ENCODE assay signal across 11 mouse cellular contexts in the genomic region with DNA sequence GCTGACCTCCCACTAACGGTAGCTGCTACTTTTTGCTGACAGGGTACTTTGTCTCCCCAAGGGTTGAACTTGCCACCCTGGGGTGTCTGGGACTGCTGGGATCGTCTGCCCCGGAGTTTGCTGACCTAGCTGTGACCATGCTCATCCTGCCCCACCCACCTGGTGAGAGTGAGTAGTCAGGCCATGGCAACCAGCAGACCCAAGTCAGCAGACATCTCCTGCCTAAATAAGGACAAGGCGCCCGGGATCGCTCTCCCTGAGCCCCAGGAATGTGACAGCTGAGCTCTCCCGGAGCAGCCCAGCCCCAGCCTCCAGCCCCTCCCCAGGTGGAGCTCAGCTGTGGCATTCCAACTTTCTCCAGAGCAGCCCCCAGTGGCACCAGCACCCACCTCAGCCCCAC. TPM values are rescaled to one million over a fixed set of nuclear protein-coding genes. Genes with fewer than 3 reads are reported as not detected.
DNase-seq lines count a peak whose midpoint lies in the region; ATAC-seq and TF ChIP-seq lines count a peak whose summit lies in the region.
"Had no signal": no experiment of that assay in that cellular context is flagged by ENCODE, and none has a peak within 500 bp of the region (broad histone marks: within the 10 kb centered on the region; RNA-seq: fewer than 3 reads in every experiment).

No protein-coding gene starts in this region.

- no peak for TF ChIP-seq CTCF in intestine, postnatal 0 days (IDR thresholded peaks at IDR 0.05; ENCODE audit: low read depth)

- H3K9ac ChIP-seq in intestine, embryonic 14.5 days (ENCODE audit: low read length): no peak overlapping the region; the same call in 1 of the 2 replicates
- H3K9ac ChIP-seq in intestine, postnatal 0 days (ENCODE audit: low read depth, low read length): no peak overlapping the region
- H3K9ac ChIP-seq in limb, embryonic 15.5 days: no peak overlapping the region
- no peak overlapping the region for H3K9ac ChIP-seq in hindbrain, embryonic 14.5 days

- no peaks in the 10 kb centered on the region for H3K36me3 ChIP-seq in intestine, embryonic 14.5 days (ENCODE audit: control insufficient read depth, insufficient read depth, low read length)
- no peaks in the 10 kb centered on the region for H3K36me3 ChIP-seq in intestine, postnatal 0 days (ENCODE audit: control insufficient read depth, insufficient read depth)
- H3K36me3 ChIP-seq in limb, embryonic 15.5 days: no peaks in the 10 kb centered on the region
- H3K36me3 ChIP-seq in hindbrain, embryonic 14.5 days (replicated peaks; ENCODE audit: control insufficient read depth, insufficient read depth): no peaks in the 10 kb centered on the region

- H3K4me2 ChIP-seq in intestine, embryonic 14.5 days (ENCODE audit: low read length): no peak overlapping the region
- no peak overlapping the region for H3K4me2 ChIP-seq in intestine, postnatal 0 days (replicated peaks; ENCODE audit: low read depth)
- no peak overlapping the region for H3K4me2 ChIP-seq in limb, embryonic 15.5 days
- H3K4me2 ChIP-seq in hindbrain, embryonic 14.5 days (replicated peaks): no peak overlapping the region

- 5% methylated on average over 7 of the region's 7 CpGs for WGBS in intestine, embryonic 14.5 days
- WGBS in intestine, postnatal 0 days: 11% methylated on average over 7 of the region's 7 CpGs
- 9% methylated on average over 7 of the region's 7 CpGs for WGBS in limb, embryonic 15.5 days
- 24% methylated on average over 7 of the region's 7 CpGs for WGBS in hindbrain, embryonic 14.5 days

- H3K27ac ChIP-seq in intestine, embryonic 14.5 days (ENCODE audit: low read depth): peak overlapping the region; percentile 77
- H3K27ac ChIP-seq in intestine, postnatal 0 days (ENCODE audit: low read depth, low read length): no peak overlapping the region
- H3K27ac ChIP-seq in limb, embryonic 15.5 days: no peak overlapping the region
- no peak overlapping the region for H3K27ac ChIP-seq in hindbrain, embryonic 14.5 days

- peak; percentile 74 for ATAC-seq in intestine, embryonic 14.5 days (replicated peaks; ENCODE audit: low FRiP score, low TSS enrichment, low read depth)
- ATAC-seq in intestine, postnatal 0 days: no peak
- ATAC-seq in limb, embryonic 15.5 days (ENCODE audit: insufficient number of reproducible peaks, low FRiP score, low TSS enrichment, low read depth): peak; percentile 70
- no peak for ATAC-seq in hindbrain, embryonic 14.5 days (ENCODE audit: low FRiP score)

- DNase-seq in intestine, embryonic 14.5 days (ENCODE audit: low spot score): peak; percentile 62
- DNase-seq in NIH3T3 (ENCODE audit: low read depth): peak; percentile 35
- peak; percentile 54 to 63 for DNase-seq in heart, adult 18-20 months
- DNase-seq in layer of hippocampus, adult 9-11 months: no peak
- no peak for DNase-seq in layer of hippocampus, postnatal 10 days (ENCODE audit: low spot score in 2 of 2)
- DNase-seq in hindbrain, embryonic 14.5 days (ENCODE audit: low spot score): no peak
- DNase-seq: adrenal gland, adult 8-10 months; midbrain, embryonic 14.5 days; right cerebral cortex, postnatal 14 days had no signal

- H3K9me3 ChIP-seq in intestine, embryonic 14.5 days (ENCODE audit: control insufficient read depth, low read length): no peaks in the 10 kb centered on the region
- no peaks in the 10 kb centered on the region for H3K9me3 ChIP-seq in intestine, postnatal 0 days (ENCODE audit: control insufficient read depth)
- no peaks in the 10 kb centered on the region for H3K9me3 ChIP-seq in limb, embryonic 15.5 days
- H3K9me3 ChIP-seq in hindbrain, embryonic 14.5 days (ENCODE audit: control insufficient read depth, low read length): no peaks in the 10 kb centered on the region

- H3K4me1 ChIP-seq in intestine, embryonic 14.5 days (replicated peaks; ENCODE audit: control insufficient read depth, insufficient read depth, low read length): peaks cover 17% of the 10 kb centered on the region; the same call in 1 of the 2 replicates
- H3K4me1 ChIP-seq in intestine, postnatal 0 days (replicated peaks; ENCODE audit: control insufficient read depth, insufficient read depth, low read length): no peaks in the 10 kb centered on the region
- peaks cover 27% of the 10 kb centered on the region for H3K4me1 ChIP-seq in limb, embryonic 15.5 days
- H3K4me1 ChIP-seq in hindbrain, embryonic 14.5 days (replicated peaks; ENCODE audit: control insufficient read depth, insufficient read depth, low read length): no peaks in the 10 kb centered on the region

- H3K27me3 ChIP-seq in intestine, embryonic 14.5 days (replicated peaks; ENCODE audit: control insufficient read depth, insufficient read depth, low read length): no peaks in the 10 kb centered on the region
- H3K27me3 ChIP-seq in intestine, postnatal 0 days (replicated peaks; ENCODE audit: control insufficient read depth, insufficient read depth, low read length): no peaks in the 10 kb centered on the region
- no peaks in the 10 kb centered on the region for H3K27me3 ChIP-seq in limb, embryonic 15.5 days
- H3K27me3 ChIP-seq in hindbrain, embryonic 14.5 days (ENCODE audit: control insufficient read depth, insufficient read depth, low read length): no peaks in the 10 kb centered on the region

- H3K4me3 ChIP-seq in intestine, embryonic 14.5 days (ENCODE audit: low read depth, low read length): no peak overlapping the region
- H3K4me3 ChIP-seq in intestine, postnatal 0 days (ENCODE audit: low read depth, low read length): no peak overlapping the region
- no peak overlapping the region for H3K4me3 ChIP-seq in limb, embryonic 15.5 days
- no peak overlapping the region for H3K4me3 ChIP-seq in hindbrain, embryonic 14.5 days (replicated peaks; ENCODE audit: low read length)

RNA-seq across cellular contexts. Expression of gene Jph2, which starts 44.1 kb away (rescaled TPM):
- polyA plus RNA-seq in intestine, embryonic 14.5 days (2014; fragmentation: Nextera tagmentation; extraction: Ambion mirVana): 5.6 and 5.9 TPM in 2 replicates
- polyA plus RNA-seq in intestine, postnatal 0 days (2015; fragmentation: Nextera tagmentation; extraction: Ambion mirVana): 9.8 and 10.0 TPM in 2 replicates
- total RNA-seq in heart, adult 18-20 months (2021): 100 to 1,000 TPM; 393 to 402 TPM
- 2.9 and 4.5 TPM in 2 replicates for polyA plus RNA-seq in limb, embryonic 15.5 days (2015; fragmentation: Nextera tagmentation; extraction: Ambion mirVana)
- total RNA-seq in layer of hippocampus, postnatal 10 days (2021): 1 to 10 TPM in 1 of 2 experiments, under 1 TPM in 1; 0.78 to 1.0 TPM
- 0.27 and 0.37 TPM in 2 replicates for polyA plus RNA-seq in hindbrain, embryonic 14.5 days (2014; fragmentation: Nextera tagmentation; extraction: Ambion mirVana)

Comparison
In these comparisons a context has a peak if more than half of its experiments do, and no peak if none do; other contexts are left out.
1. ATAC-seq: peak in intestine, embryonic 14.5 days (single experiment) and limb, embryonic 15.5 days (single experiment); none in intestine, postnatal 0 days (single experiment) and hindbrain, embryonic 14.5 days (single experiment).
2. DNase-seq: peak in intestine, embryonic 14.5 days (single experiment), NIH3T3 (single experiment) and heart, adult 18-20 months (2 of 2); none in layer of hippocampus, adult 9-11 months (single experiment), layer of hippocampus, postnatal 10 days (0 of 2) and hindbrain, embryonic 14.5 days (single experiment).